Mouse (Mus musculus) heart, embryonic 13.5 days (tissue): ENCODE measurements at regions not wholly inside any gene's neighbourhood (a gene's known extent, or its start where the extent isn't known, plus 50 kb on each side); places are given as distances from the start of the nearest gene placed in this dataset.

Experiments
- ATAC-seq: fragments of 200-750 bp; cut with Nextera tagmentation; 2 replicates; pipeline ENCODE4 v1.8.0; 2017; ENCODE audit warnings: moderate TSS enrichment; ENCODE audit not compliant: insufficient number of reproducible peaks, low FRiP score, low TSS enrichment; ENCODE audit errors: extremely low read depth
- H3K27ac ChIP-seq: fragments of 300-500 bp; sonication (generic); replicated peaks from 2 replicates; pipeline ENCODE4 v1.5.1; 2015; ENCODE audit warnings: moderate library complexity, mild to moderate bottlenecking, inconsistent platforms
- H3K27me3 ChIP-seq: fragments of 300-500 bp; sonication (generic); replicated peaks from 2 replicates; pipeline ENCODE4 v1.6.1; 2015; ENCODE audit warnings: mild to moderate bottlenecking, inconsistent platforms
- H3K36me3 ChIP-seq: fragments of 300-500 bp; sonication (generic); 2 replicates; pipeline ENCODE4 v1.6.1; 2015; ENCODE audit warnings: mild to moderate bottlenecking, inconsistent platforms
- H3K4me1 ChIP-seq: fragments of 300-500 bp; sonication (generic); 2 replicates; pipeline ENCODE4 v1.6.1; 2015; ENCODE audit warnings: inconsistent platforms
- H3K4me2 ChIP-seq: fragments of 300-500 bp; sonication (generic); 2 replicates; pipeline ENCODE4 v1.6.1; 2015; ENCODE audit warnings: inconsistent platforms, mild to moderate bottlenecking, moderate library complexity
- H3K4me3 ChIP-seq: fragments of 300-500 bp; sonication (generic); 2 replicates; pipeline ENCODE4 v1.5.1; 2015; ENCODE audit warnings: moderate library complexity, mild to moderate bottlenecking, inconsistent platforms
- H3K9ac ChIP-seq: fragments of 300-500 bp; sonication (generic); 2 replicates; pipeline ENCODE4 v1.6.1; 2015; ENCODE audit warnings: inconsistent platforms, mild to moderate bottlenecking, moderate library complexity
- H3K9me3 ChIP-seq: fragments of 300-500 bp; sonication (generic); 2 replicates; pipeline ENCODE4 v1.6.1; 2016; ENCODE audit warnings: inconsistent platforms
- WGBS: fragments of 180-500 bp; shearing (Covaris S2); methylation state at CpG from one replicate; pipeline ENCODE4 v1.1.7; 2015; ENCODE audit warnings: mixed read lengths; 5-methylcytosine and 5-hydroxymethylcytosine counted together

- no peak overlapping the region for H3K4me3 ChIP-seq
- H3K27ac ChIP-seq: no peak overlapping the region
- no peaks in the 10 kb centered on the region for H3K9me3 ChIP-seq
- WGBS: 84% methylated on average over 4 of the region's 4 CpGs
- no peaks in the 10 kb centered on the region for H3K27me3 ChIP-seq
- H3K36me3 ChIP-seq: no peaks in the 10 kb centered on the region
- no peak overlapping the region for H3K4me2 ChIP-seq
- H3K9ac ChIP-seq: no peak overlapping the region
- ATAC-seq: no peak
- H3K4me1 ChIP-seq: no peaks in the 10 kb centered on the region
Measured at GRCm38 (mm10) chr2:48409876-48410275, 404.0 kb upstream of the Acvr2a start.

DNA sequence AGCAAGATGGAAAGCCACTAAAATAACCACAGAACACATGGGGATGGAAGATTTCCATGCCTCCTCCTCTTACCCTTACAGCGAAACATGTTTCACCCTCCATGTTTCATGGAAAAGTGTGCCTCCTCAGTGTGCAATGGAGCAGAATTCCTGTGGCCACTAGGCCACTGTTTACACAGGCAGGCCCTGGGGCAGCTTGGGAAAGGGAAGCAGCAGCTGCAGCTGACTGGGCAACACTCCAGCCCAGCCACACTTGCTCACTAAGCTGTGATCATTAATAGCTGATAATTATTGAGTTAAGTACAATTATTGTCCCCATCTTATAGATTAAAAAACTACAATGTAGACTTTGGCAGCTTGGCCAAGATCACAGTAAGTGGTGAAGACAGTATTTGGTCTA is 402.5 kb upstream of the Acvr2a start:
- no peak for ATAC-seq
- Histone ChIP-seq H3K4me2 (no peak overlapping the region), H3K36me3 (no peaks in the 10 kb centered on the region), H3K27me3 (no peaks in the 10 kb centered on the region), H3K9ac (no peak overlapping the region), H3K4me3 (no peak overlapping the region), H3K27ac (no peak overlapping the region), H3K4me1 (no peaks in the 10 kb centered on the region), H3K9me3 (no peaks in the 10 kb centered on the region)
- WGBS: 87% methylated on average over 1 of the region's 1 CpGs

GRCm38 (mm10) chr2:48412683-48413440 is 401.0 kb upstream of the Acvr2a start:
- no peak overlapping the region for H3K4me3 ChIP-seq
- H3K36me3 ChIP-seq: no peaks in the 10 kb centered on the region
- no peak for ATAC-seq
- no peak overlapping the region for H3K9ac ChIP-seq
- H3K4me1 ChIP-seq: peaks cover 2% of the 10 kb centered on the region; the same call in 1 of the 2 replicates
- WGBS: 75% methylated on average over 4 of the region's 4 CpGs
- no peaks in the 10 kb centered on the region for H3K9me3 ChIP-seq
- H3K27ac ChIP-seq: no peak overlapping the region
- H3K27me3 ChIP-seq: no peaks in the 10 kb centered on the region
- H3K4me2 ChIP-seq: no peak overlapping the region

GRCm38 (mm10) chr2:48414596-48415481 is 399.1 kb upstream of the Acvr2a start:
- 76% methylated on average over 10 of the region's 10 CpGs for WGBS
- H3K27ac ChIP-seq: no peak overlapping the region

GRCm38 (mm10) chr2:48416207-48416750 is 397.6 kb upstream of the Acvr2a start:
- Histone ChIP-seq H3K4me1 (peaks cover 6% of the 10 kb centered on the region; the same call in 1 of the 2 replicates), H3K4me2 (no peak overlapping the region), H3K36me3 (no peaks in the 10 kb centered on the region), H3K27ac (no peak overlapping the region; the same call in 1 of the 2 replicates), H3K9ac (no peak overlapping the region), H3K4me3 (no peak overlapping the region), H3K9me3 (no peaks in the 10 kb centered on the region), H3K27me3 (no peaks in the 10 kb centered on the region)
- 86% methylated on average over 3 of the region's 3 CpGs for WGBS
- no peak for ATAC-seq

More at GRCm38 (mm10) chr2:48414596-48415481, 399.1 kb upstream of the Acvr2a start:
- Histone ChIP-seq H3K36me3 (no peaks in the 10 kb centered on the region), H3K9me3 (no peaks in the 10 kb centered on the region), H3K4me3 (no peak overlapping the region), H3K4me1 (peaks cover 6% of the 10 kb centered on the region; the same call in 1 of the 2 replicates), H3K4me2 (no peak overlapping the region), H3K27me3 (no peaks in the 10 kb centered on the region), H3K9ac (no peak overlapping the region)
- ATAC-seq: no peak

GRCm38 (mm10) chr2:48417000-48417596 is 396.8 kb upstream of the Acvr2a start:
- WGBS: 34% methylated on average over 4 of the region's 4 CpGs
- Histone ChIP-seq H3K27ac (peak overlapping the region; percentile 81), H3K9me3 (no peaks in the 10 kb centered on the region), H3K4me2 (no peak overlapping the region), H3K27me3 (no peaks in the 10 kb centered on the region), H3K9ac (no peak overlapping the region), H3K4me3 (no peak overlapping the region), H3K36me3 (no peaks in the 10 kb centered on the region), H3K4me1 (peaks cover 6% of the 10 kb centered on the region; the same call in 1 of the 2 replicates)
- ATAC-seq: no peak; the same call in 1 of the 2 replicates

GRCm38 (mm10) chr2:48420791-48421190 is 393.1 kb upstream of the Acvr2a start:
- H3K9ac ChIP-seq: no peak overlapping the region
- H3K4me2 ChIP-seq: no peak overlapping the region
- no peak overlapping the region for H3K27ac ChIP-seq
- H3K4me3 ChIP-seq: no peak overlapping the region
- H3K36me3 ChIP-seq: no peaks in the 10 kb centered on the region
- peaks cover 31% of the 10 kb centered on the region for H3K4me1 ChIP-seq
- no peaks in the 10 kb centered on the region for H3K27me3 ChIP-seq
- no peak for ATAC-seq
- WGBS: 91% methylated on average over 3 of the region's 3 CpGs
- no peaks in the 10 kb centered on the region for H3K9me3 ChIP-seq

- WGBS: 39% methylated on average over 9 of the region's 9 CpGs
- no peak overlapping the region for H3K9ac ChIP-seq
- H3K4me1 ChIP-seq: peaks cover 29% of the 10 kb centered on the region
- H3K27me3 ChIP-seq: no peaks in the 10 kb centered on the region
- no peaks in the 10 kb centered on the region for H3K9me3 ChIP-seq
- H3K36me3 ChIP-seq: no peaks in the 10 kb centered on the region
- no peak for ATAC-seq
- no peak overlapping the region for H3K4me2 ChIP-seq
- 0 out of 2 replicates have a peak overlapping the region, but pooled peaks have one; percentile 9 for H3K27ac ChIP-seq
- no peak overlapping the region for H3K4me3 ChIP-seq
Measured at GRCm38 (mm10) chr2:48423861-48424442, 390.0 kb upstream of the Acvr2a start.

GRCm38 (mm10) chr2:48424562-48424961 is 389.3 kb upstream of the Acvr2a start:
- Histone ChIP-seq H3K27me3 (no peaks in the 10 kb centered on the region), H3K36me3 (no peaks in the 10 kb centered on the region), H3K4me1 (peaks cover 29% of the 10 kb centered on the region), H3K4me3 (no peak overlapping the region), H3K9me3 (no peaks in the 10 kb centered on the region), H3K9ac (no peak overlapping the region), H3K27ac (no peak overlapping the region), H3K4me2 (no peak overlapping the region)
- WGBS: 38% methylated on average over 9 of the region's 9 CpGs
- ATAC-seq: no peak

- ATAC-seq: no peak
- no peaks in the 10 kb centered on the region for H3K9me3 ChIP-seq
- H3K27ac ChIP-seq: no peak overlapping the region
- H3K4me3 ChIP-seq: no peak overlapping the region
- H3K27me3 ChIP-seq: no peaks in the 10 kb centered on the region
- H3K36me3 ChIP-seq: no peaks in the 10 kb centered on the region
- H3K9ac ChIP-seq: no peak overlapping the region
- H3K4me1 ChIP-seq: peaks cover 29% of the 10 kb centered on the region
- 27% methylated on average over 12 of the region's 12 CpGs for WGBS
- H3K4me2 ChIP-seq: peak overlapping the region; percentile 9; the same call in 1 of the 2 replicates
Measured at GRCm38 (mm10) chr2:48425200-48426090, 388.5 kb upstream of the Acvr2a start.
